Mouse (Mus musculus) embryonic fibroblast, embryonic 13.5 days (primary cell): ENCODE measurements at regions not wholly inside any gene's neighbourhood (a gene's known extent, or its start where the extent isn't known, plus 50 kb on each side); places are given as distances from the start of the nearest gene placed in this dataset.

Source experiments
- CTCF ChIP-seq: IDR thresholded peaks from 2 replicates; pipeline ENCODE4 v1.5.1; 2011; ENCODE audit warnings: mild to moderate bottlenecking, control low read depth, low read length, moderate library complexity, borderline replicate concordance; ENCODE audit not compliant: insufficient read depth
- POLR2A ChIP-seq: IDR thresholded peaks from 2 replicates; pipeline ENCODE4 v1.6.1; 2011; ENCODE audit warnings: low read depth, mild to moderate bottlenecking, control low read depth, low read length, moderate library complexity

DNA sequence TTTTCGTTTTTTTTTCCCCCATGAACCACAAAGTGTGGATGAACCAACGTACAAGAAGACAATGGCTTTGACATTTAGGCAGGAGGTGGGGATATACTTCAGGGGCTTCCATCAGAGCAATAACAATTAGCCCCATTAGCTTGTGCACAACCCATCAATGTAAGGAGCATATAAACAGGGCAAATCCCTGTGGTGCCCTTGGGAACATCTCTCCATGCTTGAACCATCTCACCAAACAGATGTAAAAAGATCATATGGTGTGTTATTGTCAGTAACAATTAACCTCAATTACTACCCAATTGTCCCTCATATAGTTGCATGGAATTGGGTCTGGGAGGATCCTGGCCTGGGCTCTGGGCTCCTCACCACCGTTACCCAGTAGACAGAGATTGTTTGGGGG, 328.5 kb downstream of the Pik3r1 start:
- TF ChIP-seq CTCF (no peak), POLR2A (no peak)
